Mouse (Mus musculus) naive thymus-derived CD4-positive, alpha-beta T cell, adult 2 months (primary cell): ENCODE measurements around the gene Lta.
A peak's percentile ranks its signal among the peaks of the same experiment; 100 is the strongest.

Source experiments
- DNase-seq: peaks from one replicate; pipeline ENCODE4 v3.0.0-alpha.2; 2011; ENCODE audit warnings: low read depth

Gene Lta

GRCm38 (mm10) chr17:35180093-35180492 is 25.1 kb downstream of the Lta start:
- DNase-seq, result peak; percentile 35

- DNase-seq, result peak; percentile 90
Observed at GRCm38 (mm10) chr17:35178528-35178927, 26.6 kb downstream of the Lta start.

- no peak for DNase-seq
Observed at GRCm38 (mm10) chr17:35175968-35176367, 29.2 kb downstream of the Lta start, which contains the start of gene Aif1. Gene Aif1, minus strand, starts transcription at chr17:35176068.

- DNase-seq, result no peak
Observed at GRCm38 (mm10) chr17:35175382-35175781, 29.8 kb downstream of the Lta start.

GRCm38 (mm10) chr17:35174201-35174977 is 30.8 kb downstream of the Lta start:
- DNase-seq, result peak; percentile 51

- peak; percentile 76 for DNase-seq
Observed at GRCm38 (mm10) chr17:35173329-35173728, 31.8 kb downstream of the Lta start.

GRCm38 (mm10) chr17:35172445-35173234 is 32.5 kb downstream of the Lta start:
- DNase-seq, result peak; percentile 80

- peak; percentile 90 for DNase-seq
Observed at GRCm38 (mm10) chr17:35168541-35169207, 36.5 kb downstream of the Lta start.

- DNase-seq, result no peak
Observed at GRCm38 (mm10) chr17:35167794-35168193, 37.4 kb downstream of the Lta start.

GRCm38 (mm10) chr17:35166352-35167035 is 38.7 kb downstream of the Lta start:
- peak; percentile 94 for DNase-seq

- DNase-seq, result no peak
Observed at GRCm38 (mm10) chr17:35165451-35166155, 39.5 kb downstream of the Lta start.

GRCm38 (mm10) chr17:35164568-35165450 is 40.3 kb downstream of the Lta start, which contains the start of gene Prrc2a:
Gene Prrc2a, minus strand, starts transcription at chr17:35164897.
- peak; percentile 99 for DNase-seq

GRCm38 (mm10) chr17:35164218-35164567 is 41.0 kb downstream of the Lta start:
- DNase-seq, result no peak

GRCm38 (mm10) chr17:35163326-35164081 is 41.6 kb downstream of the Lta start:
- DNase-seq, result no peak

- no peak for DNase-seq
Observed at GRCm38 (mm10) chr17:35162730-35163129, 42.4 kb downstream of the Lta start.

- no peak for DNase-seq
Observed at GRCm38 (mm10) chr17:35162121-35162520, 43.0 kb downstream of the Lta start.

GRCm38 (mm10) chr17:35161421-35161820 is 43.7 kb downstream of the Lta start:
- no peak for DNase-seq

GRCm38 (mm10) chr17:35159638-35160037 is 45.5 kb downstream of the Lta start:
- DNase-seq, result no peak

GRCm38 (mm10) chr17:35158850-35159593 is 46.1 kb downstream of the Lta start:
- DNase-seq, result no peak
